Mouse (Mus musculus) stomach, embryonic 15.5 days (tissue): ENCODE measurements around the gene Mras. TPM values are rescaled to one million over a fixed set of nuclear protein-coding genes. Genes with fewer than 3 reads are reported as not detected.

ENCODE experiments used
- ATAC-seq: fragments of 200-750 bp; cut with Nextera tagmentation; 2 replicates; pipeline ENCODE4 v1.8.0; 2017; ENCODE audit warnings: low read depth, moderate number of reproducible peaks, moderate TSS enrichment; ENCODE audit not compliant: insufficient read depth, low FRiP score
- H3K27ac ChIP-seq: fragments of 300-500 bp; sonication (generic); 2 replicates; pipeline ENCODE4 v1.5.1; 2015; ENCODE audit warnings: mild to moderate bottlenecking, inconsistent platforms
- H3K27me3 ChIP-seq: fragments of 300-500 bp; sonication (generic); replicated peaks from 2 replicates; pipeline ENCODE4 v1.6.1; 2015; ENCODE audit warnings: inconsistent platforms
- H3K36me3 ChIP-seq: fragments of 300-500 bp; sonication (generic); 2 replicates; pipeline ENCODE4 v1.6.1; 2015; ENCODE audit warnings: inconsistent platforms
- H3K4me1 ChIP-seq: fragments of 300-500 bp; sonication (generic); 2 replicates; pipeline ENCODE4 v1.6.1; 2015; ENCODE audit warnings: inconsistent platforms
- H3K4me2 ChIP-seq: fragments of 300-500 bp; sonication (generic); 2 replicates; pipeline ENCODE4 v1.6.1; 2015; ENCODE audit warnings: mild to moderate bottlenecking, inconsistent platforms
- H3K4me3 ChIP-seq: fragments of 300-500 bp; sonication (generic); replicated peaks from 2 replicates; pipeline ENCODE4 v1.5.1; 2015; ENCODE audit warnings: inconsistent platforms
- H3K9ac ChIP-seq: fragments of 300-500 bp; sonication (generic); 2 replicates; pipeline ENCODE4 v1.6.1; 2015; ENCODE audit warnings: inconsistent platforms
- H3K9me3 ChIP-seq: fragments of 300-500 bp; sonication (generic); 2 replicates; pipeline ENCODE4 v1.6.1; 2016; ENCODE audit warnings: inconsistent platforms
- WGBS: fragments of 180-500 bp; shearing (Covaris S2); methylation state at CpG from one replicate; pipeline ENCODE4 v1.1.7; 2015; 5-methylcytosine and 5-hydroxymethylcytosine counted together
- polyA plus RNA-seq: library from polyadenylated mRNA; unstranded; fragments of >200 nt; fragmentation: Nextera tagmentation; extraction: Ambion mirVana; gene quantifications from 2 replicates; pipeline ENCODE4 v1.2.1, GENCODE M21; 2015

The Mras gene
- polyA plus RNA-seq, 1 experiment from 2014 or later: 11.6 TPM

DNA sequence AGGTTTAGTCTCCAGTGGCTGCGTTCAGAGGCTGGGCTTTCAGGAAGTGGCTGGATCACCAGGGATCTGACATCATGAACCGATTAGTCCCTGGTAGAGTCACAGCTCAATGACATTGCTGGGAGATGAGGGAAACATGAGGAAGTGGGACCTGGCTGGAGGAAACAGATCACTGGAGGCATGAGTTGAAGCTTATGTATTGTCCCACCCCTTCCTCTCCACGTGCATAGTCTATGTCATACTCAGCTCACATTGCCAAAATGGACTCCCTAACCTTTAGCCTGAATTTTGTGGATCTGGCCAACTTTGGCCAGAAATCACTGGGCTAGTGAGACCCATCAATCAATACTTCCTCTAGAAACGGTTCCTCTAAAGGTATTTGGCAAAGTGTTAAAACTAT is 84.2 kb downstream of the Mras start:
- WGBS: 64% methylated on average over 4 of the region's 4 CpGs
- H3K27ac ChIP-seq: no peak overlapping the region
- no peak overlapping the region for H3K9ac ChIP-seq
- H3K27me3 ChIP-seq: peaks cover 20% of the 10 kb centered on the region
- no peaks in the 10 kb centered on the region for H3K36me3 ChIP-seq
- H3K4me2 ChIP-seq: no peak overlapping the region
- no peak overlapping the region for H3K4me3 ChIP-seq
- peaks cover 2% of the 10 kb centered on the region; the same call in 1 of the 2 replicates for H3K4me1 ChIP-seq
- ATAC-seq: no peak
- H3K9me3 ChIP-seq: no peaks in the 10 kb centered on the region

DNA sequence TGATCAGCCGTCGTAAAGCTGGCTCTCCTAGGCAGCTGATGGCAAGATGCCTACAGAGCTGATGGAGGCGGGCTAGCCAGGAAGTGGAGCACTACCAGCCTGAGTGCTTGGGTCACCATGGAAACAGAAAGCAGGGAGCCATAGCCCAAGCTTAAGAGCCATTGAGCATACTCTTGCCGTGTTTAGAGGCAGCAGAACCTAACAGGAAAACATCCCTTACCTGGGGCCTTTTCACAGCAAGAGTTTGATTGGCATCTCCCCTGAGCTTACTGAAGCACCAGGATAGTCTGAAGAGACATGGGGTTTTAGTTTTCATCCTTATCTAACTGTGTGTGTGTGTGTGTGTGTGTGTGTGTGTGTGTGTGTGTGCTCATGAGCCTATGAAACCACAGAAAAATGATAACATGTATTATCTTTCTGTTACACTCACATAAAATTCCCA is 91.8 kb downstream of the Mras start:
- Histone ChIP-seq H3K9me3 (no peaks in the 10 kb centered on the region), H3K36me3 (no peaks in the 10 kb centered on the region), H3K4me3 (no peak overlapping the region), H3K27me3 (no peaks in the 10 kb centered on the region), H3K4me2 (no peak overlapping the region), H3K9ac (no peak overlapping the region), H3K4me1 (no peaks in the 10 kb centered on the region), H3K27ac (no peak overlapping the region)
- no peak for ATAC-seq
- WGBS: 41% methylated on average over 4 of the region's 4 CpGs

DNA sequence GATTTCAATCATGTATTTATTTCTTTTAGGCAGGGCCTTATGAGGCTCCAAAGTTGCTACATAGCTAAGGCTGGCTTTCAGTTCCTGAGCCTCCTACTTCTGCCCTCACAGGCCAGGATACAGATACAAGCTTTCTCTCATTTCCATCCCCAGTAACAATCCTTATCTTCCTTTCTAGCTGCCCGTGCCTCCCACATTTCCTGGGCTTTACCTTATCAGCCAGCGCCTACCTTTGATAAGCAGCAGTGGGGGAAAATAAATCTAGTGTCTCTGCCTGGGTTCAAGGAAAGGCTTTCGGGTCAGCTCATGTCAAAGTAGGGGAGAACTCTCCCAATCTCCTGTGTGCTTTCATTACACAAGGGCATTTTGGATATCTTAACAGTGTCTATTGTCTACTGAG is 95.6 kb downstream of the Mras start:
- H3K4me3 ChIP-seq: no peak overlapping the region
- no peaks in the 10 kb centered on the region for H3K9me3 ChIP-seq
- no peaks in the 10 kb centered on the region for H3K36me3 ChIP-seq
- H3K4me2 ChIP-seq: no peak overlapping the region
- no peaks in the 10 kb centered on the region for H3K27me3 ChIP-seq
- no peak overlapping the region for H3K9ac ChIP-seq
- 38% methylated on average over 3 of the region's 3 CpGs for WGBS
- no peaks in the 10 kb centered on the region for H3K4me1 ChIP-seq
- no peak for ATAC-seq
- no peak overlapping the region for H3K27ac ChIP-seq

DNA sequence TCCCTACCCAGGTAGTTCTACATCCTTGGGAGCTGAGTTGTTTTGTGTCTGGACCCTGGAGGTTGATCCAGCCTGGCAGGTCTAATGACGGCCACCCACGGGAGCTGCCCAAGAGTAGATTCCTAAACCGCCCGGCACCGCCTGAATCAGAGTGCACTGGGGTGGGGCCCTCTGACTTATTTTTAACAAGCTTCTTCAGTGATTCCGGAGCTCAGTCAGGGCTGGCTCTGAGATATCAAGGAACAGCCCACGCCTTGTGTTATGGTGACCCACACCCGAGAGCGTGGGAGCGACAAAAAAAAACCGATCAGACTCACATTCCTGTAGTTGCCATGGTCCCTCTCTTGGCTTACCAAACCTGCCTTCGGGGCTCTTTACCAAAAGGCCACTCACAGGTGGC is 97.1 kb downstream of the Mras start:
- Histone ChIP-seq H3K36me3 (no peaks in the 10 kb centered on the region), H3K27me3 (no peaks in the 10 kb centered on the region), H3K9ac (no peak overlapping the region), H3K9me3 (no peaks in the 10 kb centered on the region), H3K4me1 (no peaks in the 10 kb centered on the region), H3K4me3 (no peak overlapping the region), H3K27ac (no peak overlapping the region), H3K4me2 (no peak overlapping the region)
- WGBS: 75% methylated on average over 12 of the region's 12 CpGs
- ATAC-seq: no peak

DNA sequence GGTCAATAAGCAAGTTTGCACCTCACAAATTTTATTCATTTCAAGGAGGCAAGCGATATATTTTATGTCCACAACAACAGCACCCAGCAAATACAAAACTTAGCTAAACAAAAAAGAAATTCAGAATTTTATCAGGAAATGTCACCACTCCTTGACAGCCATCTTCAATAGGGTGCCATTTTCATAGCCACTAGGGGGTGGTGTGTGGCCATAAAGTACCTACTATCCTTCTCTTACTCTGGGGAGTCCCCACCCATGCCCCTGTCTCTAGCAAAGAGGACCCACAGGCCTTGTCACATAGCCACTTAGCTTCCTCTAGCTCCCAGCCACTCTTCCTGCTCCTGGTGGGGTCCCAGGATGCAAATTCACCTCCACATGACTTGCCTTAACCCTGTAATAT is 98.0 kb downstream of the Mras start:
- H3K4me2 ChIP-seq: no peak overlapping the region
- no peak overlapping the region for H3K27ac ChIP-seq
- no peak overlapping the region for H3K4me3 ChIP-seq
- H3K27me3 ChIP-seq: no peaks in the 10 kb centered on the region
- no peak for ATAC-seq
- H3K36me3 ChIP-seq: no peaks in the 10 kb centered on the region
- H3K4me1 ChIP-seq: no peaks in the 10 kb centered on the region
- H3K9me3 ChIP-seq: no peaks in the 10 kb centered on the region
- no peak overlapping the region for H3K9ac ChIP-seq
- WGBS: 82% methylated on average over 1 of the region's 1 CpGs

DNA sequence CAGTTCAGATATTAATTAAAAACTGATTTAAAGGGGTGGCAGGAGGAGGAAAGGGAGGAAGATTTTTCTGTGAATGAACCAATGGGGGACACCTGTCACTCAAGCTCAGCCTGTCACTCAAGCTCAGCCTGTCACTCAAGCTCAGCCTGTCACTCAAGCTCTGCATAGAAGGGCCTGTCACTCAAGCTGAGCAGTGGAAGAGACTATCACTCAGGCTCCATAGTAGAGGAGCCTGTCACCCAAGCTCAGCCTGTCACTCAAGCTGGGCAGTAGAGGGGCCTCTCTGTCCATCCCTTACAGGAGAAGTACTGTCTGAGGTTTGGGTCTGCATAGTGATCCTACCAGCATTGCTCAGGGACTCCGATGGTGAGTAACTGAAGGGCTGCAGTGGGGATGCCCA is 98.9 kb downstream of the Mras start:
- Histone ChIP-seq H3K4me3 (no peak overlapping the region), H3K27me3 (no peaks in the 10 kb centered on the region), H3K9ac (no peak overlapping the region), H3K4me1 (no peaks in the 10 kb centered on the region), H3K36me3 (no peaks in the 10 kb centered on the region), H3K4me2 (no peak overlapping the region), H3K9me3 (no peaks in the 10 kb centered on the region), H3K27ac (no peak overlapping the region)
- 100% methylated on average over 1 of the region's 1 CpGs for WGBS
- no peak for ATAC-seq

DNA sequence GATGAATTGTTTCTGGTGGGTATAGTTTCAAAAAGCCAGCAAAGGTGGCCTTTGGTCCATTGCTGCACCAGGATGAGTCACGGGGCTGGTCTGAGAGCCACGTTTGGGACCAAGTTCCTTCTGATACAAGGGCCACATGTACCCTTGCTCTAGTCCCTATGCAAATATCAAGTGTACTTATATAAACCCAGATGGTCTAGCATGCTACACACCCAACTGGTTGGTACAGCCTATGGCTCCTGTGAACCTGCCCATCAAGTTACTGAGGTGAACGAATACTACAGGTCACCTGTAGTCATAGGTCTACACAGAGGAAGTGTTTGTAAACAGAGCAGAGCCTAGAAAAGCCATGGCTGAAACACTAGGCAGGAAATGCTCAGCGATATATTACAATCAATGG is 100.6 kb downstream of the Mras start:
- Histone ChIP-seq H3K4me2 (no peak overlapping the region), H3K4me1 (no peaks in the 10 kb centered on the region), H3K27ac (no peak overlapping the region), H3K4me3 (no peak overlapping the region), H3K9me3 (no peaks in the 10 kb centered on the region), H3K9ac (no peak overlapping the region), H3K36me3 (no peaks in the 10 kb centered on the region), H3K27me3 (no peaks in the 10 kb centered on the region)
- WGBS: 75% methylated on average over 4 of the region's 4 CpGs
- ATAC-seq: no peak

Other genes with a start within 250 kb of the Mras start
- not detected in 2 replicates for gene Faiml, start 200.1 kb downstream of the Mras start, polyA plus RNA-seq
- 30.0 and 32.9 TPM in 2 replicates for gene Cep70, start 194.0 kb downstream of the Mras start, polyA plus RNA-seq
- 0.45 and 0.50 TPM in 2 replicates for gene Esyt3, start 78.8 kb downstream of the Mras start, polyA plus RNA-seq
- gene Nme9, start 14.1 kb upstream of the Mras start, polyA plus RNA-seq: 0.13 and 0.15 TPM in 2 replicates
- 23.9 and 24.9 TPM in 2 replicates for gene Armc8, start 131.5 kb upstream of the Mras start, polyA plus RNA-seq
- 26.1 and 29.0 TPM in 2 replicates for gene Dbr1, start 138.4 kb upstream of the Mras start, polyA plus RNA-seq
- 0.55 and 1.2 TPM in 2 replicates for gene A4gnt, start 175.1 kb upstream of the Mras start, polyA plus RNA-seq
- gene Dzip1l, start 192.1 kb upstream of the Mras start, polyA plus RNA-seq: 15.6 and 17.6 TPM in 2 replicates